In the genomic region with DNA sequence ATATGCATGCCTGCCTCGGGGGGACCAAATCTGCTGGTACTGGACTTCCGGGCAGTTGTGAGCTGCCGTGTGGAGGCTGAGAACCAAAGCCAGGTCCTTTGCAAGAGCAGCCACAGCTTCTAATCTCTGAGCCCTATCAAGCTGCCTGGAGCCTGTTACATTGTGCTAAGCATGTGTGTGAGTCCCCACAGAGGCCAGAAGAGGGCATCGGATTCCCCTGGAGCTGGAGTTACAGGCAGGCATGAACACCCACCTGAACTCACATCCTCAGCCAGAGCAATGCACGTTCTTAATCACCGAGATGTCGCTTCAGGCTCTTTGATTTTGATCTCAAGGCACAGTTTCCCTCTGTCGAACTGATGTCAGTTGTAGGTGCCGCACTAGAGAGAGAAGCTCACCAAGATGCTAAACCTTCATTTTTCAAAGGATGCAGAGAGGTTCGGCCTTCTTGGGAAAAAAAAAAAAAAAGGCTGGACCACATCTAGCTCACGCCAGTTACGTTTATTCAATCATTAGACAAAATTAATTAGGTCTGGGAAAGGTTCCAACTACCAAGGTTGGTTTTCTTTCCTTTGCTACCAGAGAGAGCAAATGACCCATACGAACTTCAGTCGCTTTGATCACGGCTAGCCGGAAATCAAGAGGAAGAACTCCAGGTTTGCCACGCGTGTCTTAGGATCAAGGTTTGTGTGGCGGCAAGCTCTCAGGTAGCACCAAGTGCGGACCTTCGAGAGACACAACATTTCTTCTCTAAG, we compare ENCODE assay signal across 41 mouse cellular contexts. TPM values are rescaled to one million over a fixed set of nuclear protein-coding genes. Genes with fewer than 3 reads are reported as not detected.
DNase-seq lines count a peak whose midpoint lies in the region; ATAC-seq and TF ChIP-seq lines count a peak whose summit lies in the region.
"Had no signal": no experiment of that assay in that cellular context is flagged by ENCODE, and none has a peak within 500 bp of the region (broad histone marks: within the 10 kb centered on the region; RNA-seq: fewer than 3 reads in every experiment).

No protein-coding gene starts in this region.

- H3K4me2 ChIP-seq in kidney, embryonic 16.5 days (replicated peaks; ENCODE audit: low read depth, low read length), result no peak overlapping the region
- H3K4me2 ChIP-seq: forebrain, embryonic 12.5 days; hindbrain, embryonic 15.5 days; midbrain, embryonic 12.5 days; neural tube, embryonic 12.5 days had no signal

- 0 out of 2 replicates have a peak, but pooled peaks cover 3% of the 10 kb centered on the region for H3K9me3 ChIP-seq in kidney, embryonic 16.5 days (ENCODE audit: low read length)
- H3K9me3 ChIP-seq: forebrain, embryonic 12.5 days; hindbrain, embryonic 10.5 days; hindbrain, embryonic 15.5 days; midbrain, embryonic 12.5 days; neural tube, embryonic 12.5 days had no signal

- ATAC-seq in kidney, embryonic 16.5 days (ENCODE audit: low FRiP score, low TSS enrichment), result no peak
- no peak for ATAC-seq in cerebellum, adult (ENCODE audit: insufficient number of reproducible peaks, low FRiP score, low TSS enrichment)
- ATAC-seq: activated CD4-positive, CD25-positive, alpha-beta regulatory T cell, adult 4 months had no signal

- H3K27me3 ChIP-seq in kidney, adult 2 months (replicated peaks; ENCODE audit: control insufficient read depth, insufficient read depth, low read length), result no peaks in the 10 kb centered on the region
- no peaks in the 10 kb centered on the region for H3K27me3 ChIP-seq in kidney, embryonic 16.5 days (ENCODE audit: insufficient read depth, low read length)
- H3K27me3 ChIP-seq: forebrain, embryonic 12.5 days; hindbrain, embryonic 15.5 days; midbrain, embryonic 12.5 days; neural tube, embryonic 12.5 days had no signal

- H3K27ac ChIP-seq in kidney, adult 2 months (ENCODE audit: insufficient read depth, low read depth, low read length), result no peak overlapping the region
- H3K27ac ChIP-seq in kidney, embryonic 16.5 days (ENCODE audit: low read length), result no peak overlapping the region
- H3K27ac ChIP-seq: forebrain, embryonic 12.5 days; hindbrain, embryonic 10.5 days; hindbrain, embryonic 15.5 days; midbrain, embryonic 12.5 days; neural tube, embryonic 12.5 days had no signal

- TF ChIP-seq POLR2A in kidney, adult 2 months (IDR thresholded peaks at IDR 0.05; ENCODE audit: low read depth, low read length), result no peak

- no peak for TF ChIP-seq CTCF in kidney, adult 2 months (conservative IDR thresholded peaks at IDR 0.05; ENCODE audit: insufficient read depth, insufficient read length, low read depth, low read length)

- H3K36me3 ChIP-seq in kidney, adult 2 months (ENCODE audit: control insufficient read depth, insufficient read depth, low read length), result no peaks in the 10 kb centered on the region
- H3K36me3 ChIP-seq in kidney, embryonic 16.5 days (ENCODE audit: insufficient read depth, low read length), result no peaks in the 10 kb centered on the region
- H3K36me3 ChIP-seq: forebrain, embryonic 12.5 days; hindbrain, embryonic 10.5 days; hindbrain, embryonic 15.5 days; midbrain, embryonic 12.5 days; neural tube, embryonic 12.5 days had no signal

- peaks cover 4% of the 10 kb centered on the region; the same call in 1 of the 2 replicates for H3K4me1 ChIP-seq in kidney, adult 2 months (ENCODE audit: control insufficient read depth, insufficient read depth, low read length)
- H3K4me1 ChIP-seq in kidney, embryonic 16.5 days (ENCODE audit: insufficient read depth, low read length), result no peaks in the 10 kb centered on the region
- H3K4me1 ChIP-seq: forebrain, embryonic 12.5 days; hindbrain, embryonic 10.5 days; hindbrain, embryonic 15.5 days; midbrain, embryonic 12.5 days; neural tube, embryonic 12.5 days had no signal

- H3K9ac ChIP-seq in kidney, embryonic 16.5 days (replicated peaks; ENCODE audit: low read length), result no peak overlapping the region
- H3K9ac ChIP-seq: forebrain, embryonic 12.5 days; hindbrain, embryonic 15.5 days; midbrain, embryonic 12.5 days; neural tube, embryonic 12.5 days had no signal

- WGBS in kidney, adult 2 months, result 46% methylated on average over 21 of the region's 21 CpGs
- WGBS in kidney, embryonic 16.5 days, result 63% methylated on average over 21 of the region's 21 CpGs

- H3K4me3 ChIP-seq in kidney, adult 2 months (ENCODE audit: insufficient read depth, low read depth, low read length), result no peak overlapping the region
- H3K4me3 ChIP-seq in kidney, embryonic 16.5 days (ENCODE audit: low read length), result no peak overlapping the region
- H3K4me3 ChIP-seq: erythroblast, embryonic 14.5 days; forebrain, embryonic 12.5 days; hindbrain, embryonic 10.5 days; hindbrain, embryonic 15.5 days; megakaryocyte, embryonic 14.5 days; midbrain, embryonic 12.5 days; myocyte; neural tube, embryonic 12.5 days had no signal

- peak; percentile 67 for DNase-seq in kidney, adult 2 months
- peak; percentile 13 to 46 for DNase-seq in kidney, postnatal 36 days
- DNase-seq in kidney, adult 18-20 months, result no peak
- DNase-seq in A20 (ENCODE audit: low read depth, low spot score), result peak; percentile 17
- peak; percentile 56 for DNase-seq in R1 (ENCODE audit: low read depth, low spot score)
- DNase-seq in gastrocnemius, adult 8-10 months (ENCODE audit: low spot score in 2 of 2), result no peak
- DNase-seq: adrenal gland, adult 2 months; cerebellum, adult 18-20 months; cerebellum, postnatal 10 days; gastrocnemius, postnatal 14 days; heart, postnatal 14 days; lung, postnatal 4 days; right cerebral cortex, adult 18-20 months; spleen, adult 18-20 months; thymus, postnatal 14 days had no signal

RNA-seq across cellular contexts. Expression of gene Uts2, which starts 18.6 kb away (rescaled TPM):
- polyA plus RNA-seq in kidney, adult 2 months (2012; rRNA removed), result not detected in 2 replicates
- polyA plus RNA-seq in kidney, embryonic 16.5 days (2015; fragmentation: Nextera tagmentation; extraction: Ambion mirVana), result not detected in 2 replicates
- total RNA-seq in gastrocnemius, adult 8-10 months (2022), result not detected
- total RNA-seq: adrenal gland, adult 2 months; common myeloid progenitor, adult 5-6 weeks; gastrocnemius, postnatal 14 days; granulocyte monocyte progenitor cell, adult 5-6 weeks; heart, postnatal 14 days; left cerebral cortex, adult 18-20 months; left cerebral cortex, postnatal 14 days; liver, adult 2 months; midbrain, postnatal 0 days had no signal
- polyA plus RNA-seq: activated CD4-positive, CD25-positive, alpha-beta regulatory T cell, adult 4 months; adrenal gland, adult 2 months; embryonic facial prominence, embryonic 14.5 days; erythroblast, embryonic 14.5 days; forebrain, embryonic 12.5 days; heart, embryonic 14.5 days; hindbrain, embryonic 10.5 days; intestine, embryonic 14.5 days; large intestine, adult 2 months; limb, embryonic 11.5 days; liver, adult 2 months; liver, embryonic 16.5 days; lung, embryonic 16.5 days; midbrain, embryonic 12.5 days; midbrain, postnatal 0 days; myocyte; stomach, embryonic 16.5 days; urinary bladder, adult 2 months had no signal

Comparison
In these comparisons a context has a peak if more than half of its experiments do, and no peak if none do; other contexts are left out.
1. DNase-seq: peak in kidney, adult 2 months (single experiment), kidney, postnatal 36 days (2 of 2), A20 (single experiment) and R1 (single experiment); none in kidney, adult 18-20 months (single experiment) and gastrocnemius, adult 8-10 months (0 of 2).